Mouse (Mus musculus): ENCODE data around the gene Focad.

DNA sequence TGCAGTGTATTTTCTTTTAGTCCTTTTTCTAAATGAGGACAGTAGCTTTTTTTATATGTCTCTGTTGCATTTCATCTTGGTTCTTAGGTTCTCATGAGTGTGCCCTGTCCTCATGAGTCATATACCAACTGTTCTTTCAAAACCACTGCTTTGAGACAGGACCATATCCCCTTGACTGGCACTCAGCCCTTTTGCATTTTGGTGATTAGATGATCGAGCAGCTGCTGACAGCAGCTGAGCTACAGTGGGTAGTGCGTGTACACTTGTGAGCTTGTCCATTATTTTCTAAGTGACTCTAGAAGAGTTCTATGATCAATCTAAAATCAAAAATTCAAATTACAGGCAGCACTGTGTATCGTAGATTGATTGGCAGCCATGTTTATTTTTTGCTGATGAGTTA, 28.0 kb downstream of the Focad start:
- no peak for TF ChIP-seq GATA1 (IDR thresholded peaks at IDR 0.05; ENCODE audit: low read length)
- TF ChIP-seq TAL1 (IDR thresholded peaks at IDR 0.05; ENCODE audit: low read length): no peak
